Mouse (Mus musculus) forebrain, embryonic 16.5 days (tissue): ENCODE measurements at regions not wholly inside any gene's neighbourhood (a gene's known extent, or its start where the extent isn't known, plus 50 kb on each side); places are given as distances from the start of the nearest gene placed in this dataset.

Experiments used
- ATAC-seq: fragments of 200-750 bp; cut with Nextera tagmentation; 2 replicates; pipeline ENCODE4 v1.8.0; 2017; ENCODE audit warnings: mild to moderate bottlenecking, moderate library complexity
- H3K27ac ChIP-seq: fragments of 300-500 bp; sonication (generic); 2 replicates; pipeline ENCODE4 v1.5.1; 2014; ENCODE audit warnings: low read length, control low read depth
- H3K27me3 ChIP-seq: fragments of 300-500 bp; sonication (generic); replicated peaks from 2 replicates; pipeline ENCODE4 v1.6.1; 2014; ENCODE audit warnings: low read length; ENCODE audit not compliant: control insufficient read depth, insufficient read depth
- H3K36me3 ChIP-seq: fragments of 300-500 bp; sonication (generic); 2 replicates; pipeline ENCODE4 v1.6.1; 2014; ENCODE audit not compliant: control insufficient read depth, insufficient read depth
- H3K4me1 ChIP-seq: fragments of 300-500 bp; sonication (generic); replicated peaks from 2 replicates; pipeline ENCODE4 v1.6.1; 2014; ENCODE audit warnings: low read length; ENCODE audit not compliant: control insufficient read depth, insufficient read depth
- H3K4me2 ChIP-seq: fragments of 300-500 bp; sonication (generic); 2 replicates; pipeline ENCODE4 v1.6.1; 2014; ENCODE audit warnings: mild to moderate bottlenecking, low read length, control low read depth
- H3K4me3 ChIP-seq: fragments of 300-500 bp; sonication (generic); replicated peaks from 2 replicates; pipeline ENCODE4 v1.5.1; 2014; ENCODE audit warnings: mild to moderate bottlenecking, low read length, control low read depth
- H3K9ac ChIP-seq: fragments of 300-500 bp; sonication (generic); replicated peaks from 2 replicates; pipeline ENCODE4 v1.6.1; 2014; ENCODE audit warnings: low read depth, low read length, control low read depth
- H3K9me3 ChIP-seq: fragments of 300-500 bp; sonication (generic); 2 replicates; pipeline ENCODE4 v1.6.1; 2016; ENCODE audit warnings: low read length; ENCODE audit not compliant: control insufficient read depth
- WGBS: fragments of 180-500 bp; shearing (Covaris S2); extraction: QIAGEN DNeasy Blood & Tissue Kit; methylation state at CpG from one replicate; pipeline ENCODE4 v1.1.7; 2014; 5-methylcytosine and 5-hydroxymethylcytosine counted together

GRCm38 (mm10) chr3:51096545-51096944 is 127.7 kb upstream of the Noct start:
- peaks cover 25% of the 10 kb centered on the region for H3K4me1 ChIP-seq
- peak overlapping the region; percentile 15 for H3K9ac ChIP-seq
- H3K27me3 ChIP-seq, result no peaks in the 10 kb centered on the region
- ATAC-seq, result peak; percentile 56
- H3K4me3 ChIP-seq, result 0 out of 2 replicates have a peak overlapping the region, but pooled peaks have one; percentile 2
- H3K27ac ChIP-seq, result peak overlapping the region; percentile 96
- no peaks in the 10 kb centered on the region for H3K9me3 ChIP-seq
- WGBS, result 3% methylated on average over 6 of the region's 6 CpGs
- H3K4me2 ChIP-seq, result peak overlapping the region; percentile 40
- H3K36me3 ChIP-seq, result no peaks in the 10 kb centered on the region

- Histone ChIP-seq H3K4me1 (peaks cover 25% of the 10 kb centered on the region), H3K9me3 (no peaks in the 10 kb centered on the region), H3K27ac (peak overlapping the region; percentile 91), H3K4me3 (0 out of 2 replicates have a peak overlapping the region, but pooled peaks have one; percentile 8), H3K36me3 (no peaks in the 10 kb centered on the region), H3K9ac (peak overlapping the region; percentile 44; the same call in 1 of the 2 replicates), H3K27me3 (no peaks in the 10 kb centered on the region), H3K4me2 (peak overlapping the region; percentile 35)
- ATAC-seq, result no peak
- 49% methylated on average over 10 of the region's 10 CpGs for WGBS
Measured at GRCm38 (mm10) chr3:51097362-51097761, 126.9 kb upstream of the Noct start.

- 54% methylated on average over 7 of the region's 7 CpGs for WGBS
- no peak for ATAC-seq
- no peak overlapping the region for H3K9ac ChIP-seq
- H3K4me2 ChIP-seq, result no peak overlapping the region
- H3K4me1 ChIP-seq, result peaks cover 24% of the 10 kb centered on the region
- no peaks in the 10 kb centered on the region for H3K9me3 ChIP-seq
- no peak overlapping the region for H3K4me3 ChIP-seq
- no peaks in the 10 kb centered on the region for H3K27me3 ChIP-seq
- no peaks in the 10 kb centered on the region for H3K36me3 ChIP-seq
- H3K27ac ChIP-seq, result no peak overlapping the region
Measured at GRCm38 (mm10) chr3:51099966-51100365, 124.3 kb upstream of the Noct start.

- H3K36me3 ChIP-seq, result no peaks in the 10 kb centered on the region
- H3K4me2 ChIP-seq, result no peak overlapping the region
- no peak for ATAC-seq
- 19% methylated on average over 12 of the region's 12 CpGs for WGBS
- no peak overlapping the region for H3K4me3 ChIP-seq
- H3K27me3 ChIP-seq, result no peaks in the 10 kb centered on the region
- no peak overlapping the region for H3K9ac ChIP-seq
- H3K9me3 ChIP-seq, result no peaks in the 10 kb centered on the region
- no peak overlapping the region for H3K27ac ChIP-seq
- H3K4me1 ChIP-seq, result peaks cover 5% of the 10 kb centered on the region; the same call in 1 of the 2 replicates
Measured at GRCm38 (mm10) chr3:51108639-51109202, 115.5 kb upstream of the Noct start.

GRCm38 (mm10) chr3:51111241-51111640 is 113.0 kb upstream of the Noct start:
- H3K27ac ChIP-seq, result no peak overlapping the region
- no peak overlapping the region for H3K4me2 ChIP-seq
- H3K27me3 ChIP-seq, result no peaks in the 10 kb centered on the region
- H3K9ac ChIP-seq, result no peak overlapping the region
- no peaks in the 10 kb centered on the region for H3K36me3 ChIP-seq
- H3K9me3 ChIP-seq, result no peaks in the 10 kb centered on the region
- H3K4me3 ChIP-seq, result no peak overlapping the region
- H3K4me1 ChIP-seq, result peaks cover 5% of the 10 kb centered on the region; the same call in 1 of the 2 replicates
- no peak for ATAC-seq
- 85% methylated on average over 11 of the region's 11 CpGs for WGBS

GRCm38 (mm10) chr3:51112351-51112750 is 111.9 kb upstream of the Noct start:
- H3K9me3 ChIP-seq, result no peaks in the 10 kb centered on the region
- H3K27me3 ChIP-seq, result no peaks in the 10 kb centered on the region
- H3K36me3 ChIP-seq, result no peaks in the 10 kb centered on the region
- H3K9ac ChIP-seq, result no peak overlapping the region
- H3K27ac ChIP-seq, result no peak overlapping the region
- no peak for ATAC-seq
- H3K4me3 ChIP-seq, result no peak overlapping the region
- peaks cover 5% of the 10 kb centered on the region; the same call in 1 of the 2 replicates for H3K4me1 ChIP-seq
- WGBS, result 79% methylated on average over 3 of the region's 3 CpGs
- no peak overlapping the region for H3K4me2 ChIP-seq

- Histone ChIP-seq H3K36me3 (no peaks in the 10 kb centered on the region), H3K9me3 (no peaks in the 10 kb centered on the region), H3K4me2 (no peak overlapping the region), H3K27ac (no peak overlapping the region), H3K4me3 (no peak overlapping the region), H3K9ac (no peak overlapping the region), H3K27me3 (no peaks in the 10 kb centered on the region), H3K4me1 (peaks cover 4% of the 10 kb centered on the region; the same call in 1 of the 2 replicates)
- no peak for ATAC-seq
- WGBS, result 58% methylated on average over 2 of the region's 2 CpGs
Measured at GRCm38 (mm10) chr3:51115921-51116320, 108.3 kb upstream of the Noct start.

- Histone ChIP-seq H3K9ac (no peak overlapping the region), H3K36me3 (no peaks in the 10 kb centered on the region), H3K4me2 (no peak overlapping the region), H3K9me3 (no peaks in the 10 kb centered on the region), H3K27me3 (no peaks in the 10 kb centered on the region), H3K4me1 (peaks cover 11% of the 10 kb centered on the region), H3K27ac (no peak overlapping the region), H3K4me3 (no peak overlapping the region)
- 88% methylated on average over 7 of the region's 7 CpGs for WGBS
- no peak for ATAC-seq
Measured at GRCm38 (mm10) chr3:51118706-51119105, 105.5 kb upstream of the Noct start.

GRCm38 (mm10) chr3:51120522-51120921 is 103.7 kb upstream of the Noct start:
- no peak overlapping the region for H3K4me2 ChIP-seq
- no peaks in the 10 kb centered on the region for H3K9me3 ChIP-seq
- no peaks in the 10 kb centered on the region for H3K36me3 ChIP-seq
- H3K4me1 ChIP-seq, result peaks cover 11% of the 10 kb centered on the region
- H3K4me3 ChIP-seq, result no peak overlapping the region
- peak overlapping the region; percentile 51 for H3K27ac ChIP-seq
- H3K27me3 ChIP-seq, result no peaks in the 10 kb centered on the region
- no peak overlapping the region for H3K9ac ChIP-seq
- peak; percentile 76 for ATAC-seq
- 56% methylated on average over 12 of the region's 12 CpGs for WGBS
